Mouse (Mus musculus): ENCODE data around the gene Mfsd4a. TPM values are rescaled to one million over a fixed set of nuclear protein-coding genes. Genes with fewer than 3 reads are reported as not detected.

The Mfsd4a gene
- polyA plus RNA-seq, 2 experiments, result 1.1 to 12.3 TPM

DNA sequence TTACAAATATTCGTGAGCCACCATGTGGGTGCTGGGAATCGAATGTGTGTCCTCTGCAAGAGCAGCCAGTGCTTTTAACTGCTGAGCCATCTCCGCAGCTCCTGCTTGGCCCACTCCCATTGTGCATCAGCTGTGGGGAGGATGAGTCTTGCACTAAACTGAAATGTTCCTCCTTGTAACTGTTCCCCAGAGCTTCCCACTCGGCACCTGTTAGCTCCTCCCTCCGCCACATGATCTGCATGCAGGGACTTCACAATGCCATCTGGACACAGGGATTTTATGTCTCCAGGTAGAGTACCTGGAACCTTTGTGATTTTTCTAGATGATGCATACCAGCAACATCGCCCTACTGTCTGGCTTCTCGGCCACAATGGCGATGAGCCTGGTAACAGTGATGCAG is 1.6 kb upstream of the Mfsd4a start:
- Histone ChIP-seq H3K9me3 (ENCODE audit: control insufficient read depth, low read length) (no peaks in the 10 kb centered on the region), H3K4me3 (replicated peaks; ENCODE audit: low read length) (no peak overlapping the region), H3K27ac (replicated peaks; ENCODE audit: low read depth, low read length) (no peak overlapping the region), H3K9ac (ENCODE audit: low read depth, low read length, severe bottlenecking) (no peak overlapping the region), H3K4me1 (ENCODE audit: control insufficient read depth, insufficient read depth, low read length) (peaks cover 12% of the 10 kb centered on the region), H3K27me3 (ENCODE audit: control insufficient read depth, insufficient read depth, low read length) (peaks cover 33% of the 10 kb centered on the region), H3K36me3 (ENCODE audit: control insufficient read depth, insufficient read depth, low read length) (no peaks in the 10 kb centered on the region), H3K4me2 (replicated peaks; ENCODE audit: low read depth, low read length, severe bottlenecking) (no peak overlapping the region)
- ATAC-seq (ENCODE audit: low FRiP score, low read depth), result no peak
- TF ChIP-seq POLR2A (IDR thresholded peaks at IDR 0.05; ENCODE audit: borderline replicate concordance, extremely low read depth, insufficient read depth, insufficient read length), result no peak
- DNase-seq (ENCODE audit: low spot score), result no peak
- WGBS, result 86% methylated on average over 8 of the region's 8 CpGs

DNA sequence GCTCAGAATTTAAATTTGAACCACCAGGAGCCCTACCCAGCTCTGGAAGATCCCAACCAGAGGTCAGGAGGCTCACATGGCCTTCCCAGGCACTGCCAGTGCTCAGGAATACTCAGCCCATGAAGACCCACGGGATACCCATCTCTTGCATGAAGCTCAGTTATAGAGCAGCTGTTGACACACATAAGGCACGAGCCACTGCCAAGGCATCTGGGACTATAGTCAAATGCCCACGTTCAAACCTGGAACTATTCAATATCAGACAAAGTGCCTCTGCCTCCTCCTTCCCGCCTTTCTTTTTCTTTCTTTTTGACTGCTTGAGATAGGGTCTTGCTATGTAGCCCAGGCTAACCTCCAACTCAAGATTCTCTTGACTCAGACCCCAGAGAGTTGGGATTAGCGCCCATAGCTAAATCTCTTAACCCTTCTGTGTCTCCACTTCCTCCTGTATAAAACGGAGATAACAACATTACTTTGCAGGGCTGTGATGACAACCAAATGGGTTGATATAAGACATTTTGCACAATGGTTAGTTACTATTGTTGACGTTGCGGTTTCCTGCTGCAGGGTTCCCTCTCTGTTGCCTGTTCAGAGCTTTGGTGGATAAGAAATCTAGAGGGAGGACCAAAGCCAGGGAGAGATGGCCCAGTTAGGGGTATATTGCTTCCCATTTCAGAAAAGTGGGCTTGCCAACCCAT is 2.2 kb downstream of the Mfsd4a start:
- H3K4me1 ChIP-seq (ENCODE audit: control insufficient read depth, insufficient read depth, low read length), result peaks cover 5% of the 10 kb centered on the region; the same call in 1 of the 2 replicates
- DNase-seq (ENCODE audit: low spot score) (no peak), ATAC-seq (ENCODE audit: low FRiP score, low read depth) (no peak)
- H3K9ac ChIP-seq (ENCODE audit: low read depth, low read length, severe bottlenecking), result no peak overlapping the region
- no peak overlapping the region for H3K27ac ChIP-seq (replicated peaks; ENCODE audit: low read depth, low read length)
- H3K4me2 ChIP-seq (replicated peaks; ENCODE audit: low read depth, low read length, severe bottlenecking), result no peak overlapping the region
- no peaks in the 10 kb centered on the region for H3K9me3 ChIP-seq (ENCODE audit: control insufficient read depth, low read length)
- TF ChIP-seq POLR2A (IDR thresholded peaks at IDR 0.05; ENCODE audit: borderline replicate concordance, extremely low read depth, insufficient read depth, insufficient read length), result no peak
- WGBS, result 76% methylated on average over 8 of the region's 8 CpGs
- peaks cover 33% of the 10 kb centered on the region for H3K27me3 ChIP-seq (ENCODE audit: control insufficient read depth, insufficient read depth, low read length)
- H3K4me3 ChIP-seq (replicated peaks; ENCODE audit: low read length), result no peak overlapping the region
- H3K36me3 ChIP-seq (ENCODE audit: control insufficient read depth, insufficient read depth, low read length), result no peaks in the 10 kb centered on the region

DNA sequence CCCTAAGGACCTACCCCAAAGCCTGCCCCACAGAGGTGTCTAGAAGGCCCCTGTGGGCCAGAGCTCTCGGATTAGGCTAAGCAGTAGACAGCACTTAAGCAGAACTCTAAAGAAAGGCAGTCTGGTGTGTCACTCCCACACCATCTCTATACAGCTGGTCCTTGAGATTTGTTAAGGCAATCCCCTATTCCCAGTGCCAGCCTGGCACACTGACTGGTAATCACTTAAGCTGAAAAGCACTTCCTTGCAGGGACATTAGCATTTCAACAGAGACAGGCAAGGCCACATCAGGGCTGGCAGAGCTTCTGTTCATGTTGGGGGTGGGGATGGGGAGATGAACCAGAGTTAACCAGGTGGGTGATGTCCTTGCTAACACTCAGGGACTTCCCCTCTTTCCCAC is 2.9 kb downstream of the Mfsd4a start:
- Histone ChIP-seq H3K9me3 (ENCODE audit: control insufficient read depth, low read length) (no peaks in the 10 kb centered on the region), H3K27me3 (ENCODE audit: control insufficient read depth, insufficient read depth, low read length) (peaks cover 33% of the 10 kb centered on the region), H3K9ac (ENCODE audit: low read depth, low read length, severe bottlenecking) (no peak overlapping the region), H3K4me1 (ENCODE audit: control insufficient read depth, insufficient read depth, low read length) (peaks cover 5% of the 10 kb centered on the region; the same call in 1 of the 2 replicates), H3K36me3 (ENCODE audit: control insufficient read depth, insufficient read depth, low read length) (no peaks in the 10 kb centered on the region), H3K4me2 (replicated peaks; ENCODE audit: low read depth, low read length, severe bottlenecking) (no peak overlapping the region), H3K27ac (replicated peaks; ENCODE audit: low read depth, low read length) (no peak overlapping the region), H3K4me3 (replicated peaks; ENCODE audit: low read length) (no peak overlapping the region)
- WGBS, result 67% methylated on average over 1 of the region's 1 CpGs
- DNase-seq (ENCODE audit: low spot score) (no peak), ATAC-seq (ENCODE audit: low FRiP score, low read depth) (no peak)
- TF ChIP-seq POLR2A (IDR thresholded peaks at IDR 0.05; ENCODE audit: borderline replicate concordance, extremely low read depth, insufficient read depth, insufficient read length), result no peak

DNA sequence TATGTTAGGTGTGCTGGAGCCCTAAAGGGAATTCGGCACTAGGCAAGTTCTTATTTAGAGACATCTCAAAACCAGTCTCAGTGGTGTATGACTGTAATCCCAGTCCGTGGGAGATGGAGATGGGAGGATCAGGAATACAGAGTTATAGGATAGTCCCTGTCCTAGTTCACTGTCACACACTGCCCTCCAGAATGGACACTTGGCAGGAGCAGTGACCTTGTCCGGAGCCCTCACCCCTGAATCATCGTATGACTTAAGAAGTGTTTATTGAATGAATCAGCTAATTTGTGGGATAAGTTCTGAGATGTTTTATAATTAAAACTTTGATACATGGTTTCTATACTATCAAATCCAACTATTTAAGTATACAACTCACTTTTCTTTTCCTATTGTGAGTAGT is 4.8 kb downstream of the Mfsd4a start:
- peaks cover 18% of the 10 kb centered on the region for H3K27me3 ChIP-seq (ENCODE audit: control insufficient read depth, insufficient read depth, low read length)
- no peak for TF ChIP-seq POLR2A (IDR thresholded peaks at IDR 0.05; ENCODE audit: borderline replicate concordance, extremely low read depth, insufficient read depth, insufficient read length)
- no peak overlapping the region for H3K27ac ChIP-seq (replicated peaks; ENCODE audit: low read depth, low read length)
- no peak overlapping the region for H3K4me2 ChIP-seq (replicated peaks; ENCODE audit: low read depth, low read length, severe bottlenecking)
- no peaks in the 10 kb centered on the region for H3K9me3 ChIP-seq (ENCODE audit: control insufficient read depth, low read length)
- no peak for ATAC-seq (ENCODE audit: low FRiP score, low read depth)
- H3K9ac ChIP-seq (ENCODE audit: low read depth, low read length, severe bottlenecking), result no peak overlapping the region
- H3K4me1 ChIP-seq (ENCODE audit: control insufficient read depth, insufficient read depth, low read length), result peaks cover 5% of the 10 kb centered on the region; the same call in 1 of the 2 replicates
- no peak for DNase-seq (ENCODE audit: low spot score)
- no peak overlapping the region for H3K4me3 ChIP-seq (replicated peaks; ENCODE audit: low read length)
- no peaks in the 10 kb centered on the region for H3K36me3 ChIP-seq (ENCODE audit: control insufficient read depth, insufficient read depth, low read length)
- WGBS, result 88% methylated on average over 4 of the region's 4 CpGs

DNA sequence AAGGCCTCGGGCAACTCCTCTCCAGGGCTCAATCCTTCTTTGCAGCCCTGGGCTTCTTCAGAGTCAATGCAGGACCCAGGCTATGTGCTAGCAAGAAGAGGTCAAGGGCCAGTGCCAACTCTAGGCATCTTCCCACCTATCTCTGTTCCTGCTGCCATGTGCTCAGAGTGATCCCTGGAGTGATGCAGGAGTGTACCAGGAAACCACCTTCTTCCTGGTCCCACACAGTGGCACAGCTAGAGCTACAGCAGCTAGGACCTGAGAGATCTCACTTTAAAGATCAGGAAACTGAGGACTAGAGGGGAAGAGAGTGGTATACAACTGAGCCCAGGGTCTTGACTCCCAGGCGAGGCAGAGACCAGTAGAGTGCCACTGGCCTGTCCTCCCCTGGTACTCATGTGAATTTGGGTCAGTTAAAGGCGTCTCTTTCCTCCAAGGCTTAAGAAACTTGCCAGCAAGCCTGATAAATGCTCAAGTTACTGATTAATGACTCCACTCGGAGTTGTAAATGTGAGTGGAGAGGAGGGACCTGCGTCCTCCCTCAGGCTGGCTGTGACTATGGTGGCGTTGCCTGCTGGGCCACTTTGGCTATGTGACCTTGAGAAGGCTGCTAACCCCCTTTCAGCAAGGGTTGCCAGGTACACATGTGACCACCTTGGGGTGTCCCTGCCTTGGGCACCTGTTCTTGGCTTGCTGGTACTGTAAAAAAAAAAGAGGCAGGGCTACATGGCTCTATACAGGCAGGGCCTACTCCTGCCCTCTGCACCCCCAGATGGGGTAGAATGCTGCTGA is 5.9 kb downstream of the Mfsd4a start:
- no peak overlapping the region for H3K9ac ChIP-seq (ENCODE audit: low read depth, low read length, severe bottlenecking)
- no peaks in the 10 kb centered on the region for H3K4me1 ChIP-seq (ENCODE audit: control insufficient read depth, insufficient read depth, low read length)
- H3K4me2 ChIP-seq (replicated peaks; ENCODE audit: low read depth, low read length, severe bottlenecking), result no peak overlapping the region
- H3K36me3 ChIP-seq (ENCODE audit: control insufficient read depth, insufficient read depth, low read length), result no peaks in the 10 kb centered on the region
- no peak overlapping the region for H3K27ac ChIP-seq (replicated peaks; ENCODE audit: low read depth, low read length)
- H3K9me3 ChIP-seq (ENCODE audit: control insufficient read depth, low read length), result no peaks in the 10 kb centered on the region
- 32% methylated on average over 6 of the region's 6 CpGs for WGBS
- no peak for DNase-seq (ENCODE audit: low spot score)
- H3K4me3 ChIP-seq (replicated peaks; ENCODE audit: low read length), result no peak overlapping the region
- no peak for ATAC-seq (ENCODE audit: low FRiP score, low read depth)
- TF ChIP-seq POLR2A (IDR thresholded peaks at IDR 0.05; ENCODE audit: borderline replicate concordance, extremely low read depth, insufficient read depth, insufficient read length), result no peak
- peaks cover 7% of the 10 kb centered on the region for H3K27me3 ChIP-seq (ENCODE audit: control insufficient read depth, insufficient read depth, low read length)
